Mouse (Mus musculus): ENCODE results near the gene Prickle3. TPM values are rescaled to one million over a fixed set of nuclear protein-coding genes. Genes with fewer than 3 reads are reported as not detected.

Gene Prickle3
- 1.2 and 1.3 TPM in 2 replicates for polyA plus RNA-seq (2012; rRNA removed)
- 0.34 and 1.0 TPM in 2 replicates for polyA plus RNA-seq (2014; fragmentation: Nextera tagmentation; extraction: Ambion mirVana)

DNA sequence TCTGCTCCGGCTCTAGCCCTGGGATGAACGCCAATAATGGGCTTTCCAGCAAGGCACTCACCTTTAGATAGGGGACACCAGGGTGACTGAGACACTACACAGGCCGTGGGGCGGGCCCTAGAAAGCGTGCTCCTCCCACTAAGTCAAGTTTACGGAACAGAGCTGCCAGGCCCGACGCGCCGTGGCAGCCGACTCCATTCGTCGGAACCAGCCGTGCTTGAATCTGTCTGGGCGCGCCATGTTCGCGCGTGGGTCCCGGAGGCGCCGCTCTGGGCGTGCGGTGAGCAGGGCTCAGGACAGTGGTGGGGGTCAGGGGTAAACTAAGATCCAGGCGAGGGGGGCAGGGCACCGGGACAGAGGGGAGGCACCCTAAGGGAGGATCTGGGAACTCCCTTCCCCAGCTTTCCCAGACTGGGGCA, at the start of gene Prickle3:
TSS of gene Prickle3 (plus strand) at position 40 of the 419 bp plus-strand sequence.
- H3K4me3 ChIP-seq (ENCODE audit: insufficient read depth in 1 of 2, low read depth in 2 of 2, low read length in 2 of 2): peak within 1 kb of the TSS; percentile 51 to 59
- H3K9me3 ChIP-seq (ENCODE audit: control insufficient read depth, low read length): no peaks in the 10 kb centered on the region
- H3K27ac ChIP-seq: no peak within 1 kb of the TSS
- TF ChIP-seq EP300 (IDR thresholded peaks at IDR 0.05; ENCODE audit: low read depth) (no peak), CTCF (IDR thresholded peaks at IDR 0.05; ENCODE audit: low read depth) (no peak)
- DNase-seq (ENCODE audit: low read depth in 3 of 3, low spot score in 3 of 3) (no peak), ATAC-seq (ENCODE audit: insufficient read depth) (peak; percentile 68)
- H3K4me2 ChIP-seq (ENCODE audit: low read depth): peak within 1 kb of the TSS; percentile 58
- no peaks in the 10 kb centered on the region; a peak in 1 of 4 replicates for H3K4me1 ChIP-seq (replicated peaks; ENCODE audit: control insufficient read depth in 2 of 2, insufficient read depth in 2 of 2, low read length in 1 of 2)
- H3K9ac ChIP-seq (replicated peaks): 0 out of 2 replicates have a peak within 1 kb of the TSS, but pooled peaks have one; percentile 31
- no peaks in the 10 kb centered on the region; the same call in 1 of the 2 replicates for H3K27me3 ChIP-seq (ENCODE audit: control insufficient read depth, insufficient read depth, low read length)
- H3K36me3 ChIP-seq (replicated peaks; ENCODE audit: control insufficient read depth, insufficient read depth, low read depth): no peaks in the 10 kb centered on the region
- WGBS (ENCODE audit: insufficient replicate concordance): 16% methylated on average over 26 of the region's 26 CpGs

DNA sequence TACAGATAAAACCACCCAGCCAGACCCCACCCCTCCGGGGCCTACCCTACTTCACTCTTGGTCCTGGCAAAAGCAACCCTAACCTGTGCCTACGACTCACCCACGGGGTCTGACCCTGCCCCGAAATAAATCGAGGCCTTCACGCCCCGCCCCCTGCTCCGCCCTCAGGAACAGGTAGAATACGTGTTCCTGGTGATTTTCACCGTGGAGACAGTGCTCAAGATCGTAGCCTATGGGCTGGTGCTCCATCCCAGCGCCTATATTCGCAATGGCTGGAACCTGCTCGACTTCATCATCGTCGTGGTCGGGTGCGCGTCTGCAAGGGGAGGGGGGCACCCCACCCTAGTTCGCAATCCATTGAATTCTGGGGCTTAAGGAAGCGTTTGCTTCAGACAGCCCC, 47.0 kb upstream of the Prickle3 start:
- no peak for ATAC-seq (ENCODE audit: insufficient read depth)
- Histone ChIP-seq H3K4me2 (ENCODE audit: low read depth) (no peak overlapping the region), H3K4me1 (replicated peaks; ENCODE audit: control insufficient read depth in 2 of 2, insufficient read depth in 2 of 2, low read length in 1 of 2) (peaks cover 0 to 2% of the 10 kb centered on the region in 2 experiments; a peak in 1 of 4 replicates), H3K9ac (replicated peaks) (no peak overlapping the region), H3K36me3 (replicated peaks; ENCODE audit: control insufficient read depth, insufficient read depth, low read depth) (no peaks in the 10 kb centered on the region), H3K27me3 (ENCODE audit: control insufficient read depth, insufficient read depth, low read length) (peaks cover 4% of the 10 kb centered on the region; the same call in 1 of the 2 replicates), H3K27ac (no peak overlapping the region), H3K4me3 (ENCODE audit: insufficient read depth in 1 of 2, low read depth in 2 of 2, low read length in 2 of 2) (no peak overlapping the region), H3K9me3 (ENCODE audit: control insufficient read depth, low read length) (no peaks in the 10 kb centered on the region)
- no peak for TF ChIP-seq EP300 (IDR thresholded peaks at IDR 0.05; ENCODE audit: low read depth)
- TF ChIP-seq CTCF (IDR thresholded peaks at IDR 0.05; ENCODE audit: low read depth): no peak
- no peak for DNase-seq (ENCODE audit: low read depth in 3 of 3, low spot score in 3 of 3)
- WGBS (ENCODE audit: insufficient replicate concordance): 14% methylated on average over 21 of the region's 21 CpGs

DNA sequence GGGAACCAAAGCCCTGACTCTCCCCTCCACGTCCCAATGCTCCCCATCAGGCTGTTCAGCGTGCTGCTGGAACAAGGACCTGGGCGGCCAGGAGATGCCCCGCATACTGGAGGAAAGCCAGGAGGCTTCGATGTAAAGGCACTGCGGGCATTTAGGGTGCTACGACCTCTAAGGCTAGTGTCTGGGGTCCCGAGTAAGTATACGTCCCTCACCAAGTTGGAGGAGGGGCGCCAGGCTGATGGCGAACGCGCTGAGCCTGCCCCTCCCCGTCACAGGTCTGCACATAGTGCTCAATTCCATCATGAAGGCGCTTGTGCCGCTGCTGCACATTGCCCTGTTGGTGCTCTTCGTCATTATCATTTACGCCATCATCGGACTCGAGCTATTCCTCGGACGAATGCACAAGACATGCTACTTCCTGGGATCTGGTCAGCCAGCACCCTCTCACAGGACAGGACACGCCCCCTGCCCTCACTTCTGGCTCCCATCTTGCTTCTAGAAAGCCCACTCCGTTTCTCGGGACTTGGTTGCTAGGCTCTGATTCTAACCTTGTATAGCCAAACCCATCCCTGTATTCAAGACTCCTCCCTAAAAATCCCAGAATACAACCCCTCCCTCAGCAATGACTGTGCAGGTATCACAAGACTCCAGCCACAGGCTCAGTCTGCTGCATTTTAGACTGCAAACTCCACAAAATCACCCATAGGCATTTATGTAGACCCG, 46.4 kb upstream of the Prickle3 start:
- no peaks in the 10 kb centered on the region for H3K36me3 ChIP-seq (replicated peaks; ENCODE audit: control insufficient read depth, insufficient read depth, low read depth)
- H3K27me3 ChIP-seq (ENCODE audit: control insufficient read depth, insufficient read depth, low read length): peaks cover 4% of the 10 kb centered on the region; the same call in 1 of the 2 replicates
- H3K4me2 ChIP-seq (ENCODE audit: low read depth): peak overlapping the region; percentile 24
- H3K9ac ChIP-seq (replicated peaks): no peak overlapping the region
- WGBS (ENCODE audit: insufficient replicate concordance): 20% methylated on average over 26 of the region's 26 CpGs
- H3K9me3 ChIP-seq (ENCODE audit: control insufficient read depth, low read length): no peaks in the 10 kb centered on the region
- H3K4me3 ChIP-seq (ENCODE audit: insufficient read depth in 1 of 2, low read depth in 2 of 2, low read length in 2 of 2): no peak overlapping the region
- TF ChIP-seq EP300 (IDR thresholded peaks at IDR 0.05; ENCODE audit: low read depth) (no peak), CTCF (IDR thresholded peaks at IDR 0.05; ENCODE audit: low read depth) (no peak)
- H3K4me1 ChIP-seq (replicated peaks; ENCODE audit: control insufficient read depth in 2 of 2, insufficient read depth in 2 of 2, low read length in 1 of 2): peaks cover 0 to under 1% of the 10 kb centered on the region in 2 experiments; a peak in 1 of 4 replicates
- no peak overlapping the region for H3K27ac ChIP-seq
- ATAC-seq (ENCODE audit: insufficient read depth) (no peak), DNase-seq (ENCODE audit: low read depth in 3 of 3, low spot score in 3 of 3) (no peak)

DNA sequence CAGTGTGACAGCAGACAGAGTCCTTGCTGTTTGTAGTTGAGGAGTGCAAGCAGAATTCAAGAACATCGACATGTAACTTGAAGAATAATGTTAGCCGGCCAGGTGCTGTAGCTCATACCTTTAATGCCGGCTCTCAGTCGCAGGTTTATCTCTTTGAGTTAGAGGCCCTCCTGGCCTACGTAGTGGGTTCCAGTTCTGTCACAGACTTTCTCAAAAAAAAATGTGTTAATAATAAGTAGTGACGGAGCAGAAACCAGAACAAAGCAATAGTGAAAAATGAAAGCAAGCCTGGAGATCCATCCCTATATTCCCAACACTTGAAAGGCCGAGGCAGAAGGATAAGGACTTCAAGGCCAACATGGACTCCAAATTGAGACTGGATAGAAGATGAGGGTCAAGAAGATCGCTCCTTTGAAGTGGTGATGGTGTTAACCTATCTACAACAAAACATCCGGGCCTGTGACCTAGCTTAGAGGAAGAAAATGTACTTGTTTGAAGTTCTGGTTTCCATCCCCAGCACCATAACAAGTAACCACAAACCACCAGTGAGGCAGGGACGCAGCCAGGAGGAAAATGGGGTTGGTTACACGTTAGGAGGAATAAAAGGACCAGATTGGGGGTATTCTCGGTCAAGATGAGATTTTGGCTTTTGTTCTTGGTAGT, 39.0 kb upstream of the Prickle3 start:
- WGBS (ENCODE audit: insufficient replicate concordance): 51% methylated on average over 12 of the region's 12 CpGs
- Histone ChIP-seq H3K9ac (replicated peaks) (no peak overlapping the region), H3K4me3 (ENCODE audit: insufficient read depth in 1 of 2, low read depth in 2 of 2, low read length in 2 of 2) (no peak overlapping the region), H3K27me3 (ENCODE audit: control insufficient read depth, insufficient read depth, low read length) (no peaks in the 10 kb centered on the region), H3K27ac (no peak overlapping the region), H3K4me1 (replicated peaks; ENCODE audit: control insufficient read depth in 2 of 2, insufficient read depth in 2 of 2, low read length in 1 of 2) (no peaks in the 10 kb centered on the region), H3K36me3 (replicated peaks; ENCODE audit: control insufficient read depth, insufficient read depth, low read depth) (no peaks in the 10 kb centered on the region), H3K9me3 (ENCODE audit: control insufficient read depth, low read length) (no peaks in the 10 kb centered on the region), H3K4me2 (ENCODE audit: low read depth) (no peak overlapping the region)
- no peak for TF ChIP-seq CTCF (IDR thresholded peaks at IDR 0.05; ENCODE audit: low read depth)
- TF ChIP-seq EP300 (IDR thresholded peaks at IDR 0.05; ENCODE audit: low read depth): no peak
- ATAC-seq (ENCODE audit: insufficient read depth) (no peak), DNase-seq (ENCODE audit: low read depth in 3 of 3, low spot score in 3 of 3) (no peak)

DNA sequence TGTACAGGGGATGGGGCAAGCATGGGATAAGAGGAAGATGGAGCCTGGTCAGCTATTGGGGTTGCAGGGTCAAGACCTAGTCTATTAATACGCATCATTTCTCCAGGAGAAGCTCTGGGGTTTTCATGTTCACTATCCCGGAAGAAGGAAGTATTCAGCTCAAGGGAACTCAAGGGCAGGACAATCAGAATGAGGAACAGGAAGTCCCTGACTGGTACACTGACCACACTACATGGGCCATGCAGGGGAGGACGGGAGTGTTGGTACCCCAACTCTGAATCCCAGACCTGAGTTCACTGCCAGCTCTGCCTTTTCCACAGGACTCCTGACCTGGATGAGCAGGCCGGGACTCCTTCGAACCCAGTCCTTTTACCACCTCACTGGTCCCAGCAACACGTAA, 24.5 kb upstream of the Prickle3 start:
- Histone ChIP-seq H3K4me1 (replicated peaks; ENCODE audit: control insufficient read depth in 2 of 2, insufficient read depth in 2 of 2, low read length in 1 of 2) (no peaks in the 10 kb centered on the region), H3K9me3 (ENCODE audit: control insufficient read depth, low read length) (no peaks in the 10 kb centered on the region), H3K36me3 (replicated peaks; ENCODE audit: control insufficient read depth, insufficient read depth, low read depth) (no peaks in the 10 kb centered on the region), H3K27ac (no peak overlapping the region), H3K4me3 (ENCODE audit: insufficient read depth in 1 of 2, low read depth in 2 of 2, low read length in 2 of 2) (no peak overlapping the region), H3K4me2 (ENCODE audit: low read depth) (no peak overlapping the region), H3K27me3 (ENCODE audit: control insufficient read depth, insufficient read depth, low read length) (no peaks in the 10 kb centered on the region), H3K9ac (replicated peaks) (no peak overlapping the region)
- 63% methylated on average over 6 of the region's 6 CpGs for WGBS (ENCODE audit: insufficient replicate concordance)
- TF ChIP-seq CTCF (IDR thresholded peaks at IDR 0.05; ENCODE audit: low read depth) (no peak), EP300 (IDR thresholded peaks at IDR 0.05; ENCODE audit: low read depth) (no peak)
- no peak for DNase-seq (ENCODE audit: low read depth in 3 of 3, low spot score in 3 of 3)
- ATAC-seq (ENCODE audit: insufficient read depth): no peak

All from liver, embryonic 14.5 days (tissue).